Mouse (Mus musculus) heart, embryonic 11.5 days (tissue): Measurements from ENCODE around the gene Ccnl2. TPM values are rescaled to one million over a fixed set of nuclear protein-coding genes. Genes with fewer than 3 reads are reported as not detected.
"Not testable (repeated sequence)": the region's sequence is repeated elsewhere in the genome, so short reads cannot be mapped to it uniquely, and the experiment has no call there.

Source experiments
- ATAC-seq: fragments of 200-750 bp; cut with Nextera tagmentation; replicated peaks from 2 replicates; pipeline ENCODE4 v1.8.0; 2017; ENCODE audit warnings: moderate library complexity; ENCODE audit not compliant: insufficient number of reproducible peaks, low FRiP score, low TSS enrichment
- H3K27ac ChIP-seq: fragments of 300-500 bp; sonication (generic); 2 replicates; pipeline ENCODE4 v1.5.1; 2014; ENCODE audit warnings: mild to moderate bottlenecking, low read depth, low read length
- H3K27me3 ChIP-seq: fragments of 300-500 bp; sonication (generic); 2 replicates; pipeline ENCODE4 v1.6.1; 2014; ENCODE audit warnings: mild to moderate bottlenecking, low read length, mixed read lengths; ENCODE audit not compliant: control insufficient read depth, insufficient read depth
- H3K36me3 ChIP-seq: fragments of 300-500 bp; sonication (generic); 2 replicates; pipeline ENCODE4 v1.6.1; 2014; ENCODE audit warnings: mild to moderate bottlenecking, low read length, moderate library complexity, mixed read lengths; ENCODE audit not compliant: control insufficient read depth, insufficient read depth
- H3K4me1 ChIP-seq: fragments of 300-500 bp; sonication (generic); 2 replicates; pipeline ENCODE4 v1.6.1; 2014; ENCODE audit warnings: low read length; ENCODE audit not compliant: control insufficient read depth, insufficient read depth
- H3K4me2 ChIP-seq: fragments of 300-500 bp; sonication (generic); 2 replicates; pipeline ENCODE4 v1.6.1; 2014; ENCODE audit warnings: mild to moderate bottlenecking, moderate library complexity
- H3K4me3 ChIP-seq: fragments of 300-500 bp; sonication (generic); 2 replicates; pipeline ENCODE4 v1.5.1; 2014; ENCODE audit warnings: low read depth, low read length
- H3K9ac ChIP-seq: fragments of 300-500 bp; sonication (generic); 2 replicates; pipeline ENCODE4 v1.6.1; 2014; ENCODE audit warnings: mild to moderate bottlenecking, low read depth, low read length, moderate library complexity
- H3K9me3 ChIP-seq: fragments of 300-500 bp; sonication (generic); replicated peaks from 2 replicates; pipeline ENCODE4 v1.6.1; 2016; ENCODE audit warnings: low read length; ENCODE audit not compliant: control insufficient read depth
- WGBS: fragments of 180-500 bp; shearing (Covaris S2); extraction: QIAGEN DNeasy Blood & Tissue Kit; methylation state at CpG from one replicate; pipeline ENCODE4 v1.1.7; 2014; ENCODE audit not compliant: insufficient replicate concordance; 5-methylcytosine and 5-hydroxymethylcytosine counted together
- polyA plus RNA-seq: library from polyadenylated mRNA; unstranded; fragments of >200 nt; fragmentation: Nextera tagmentation; extraction: Ambion mirVana; gene quantifications from 2 replicates; pipeline ENCODE4 v1.2.1, GENCODE M21; 2014

Gene Ccnl2
- polyA plus RNA-seq, 1 experiment from 2014 or later, result 126 TPM

- ATAC-seq, result no peak
- H3K36me3 ChIP-seq, result no peaks in the 10 kb centered on the region
- peaks cover 17% of the 10 kb centered on the region for H3K4me1 ChIP-seq
- H3K27me3 ChIP-seq, result no peaks in the 10 kb centered on the region
- H3K27ac ChIP-seq, result peak overlapping the region; percentile 70
- peak overlapping the region; percentile 41 for H3K4me2 ChIP-seq
- no peaks in the 10 kb centered on the region for H3K9me3 ChIP-seq
- H3K4me3 ChIP-seq, result peak overlapping the region; percentile 57
- WGBS, result 62% methylated on average over 10 of the region's 10 CpGs
- peak overlapping the region; percentile 58 for H3K9ac ChIP-seq
Measured at GRCm38 (mm10) chr4:155785246-155785645, 27.0 kb upstream of the Ccnl2 start.

- 36% methylated on average over 5 of the region's 5 CpGs for WGBS
- peak within 1 kb of the TSS; percentile 84 for H3K4me2 ChIP-seq
- no peaks in the 10 kb centered on the region for H3K36me3 ChIP-seq
- H3K9me3 ChIP-seq, result no peaks in the 10 kb centered on the region
- H3K4me3 ChIP-seq, result peak within 1 kb of the TSS; percentile 57
- H3K9ac ChIP-seq, result peak within 1 kb of the TSS; percentile 58
- peak within 1 kb of the TSS; percentile 70 for H3K27ac ChIP-seq
- no peaks in the 10 kb centered on the region for H3K27me3 ChIP-seq
- H3K4me1 ChIP-seq, result peaks cover 15% of the 10 kb centered on the region
- ATAC-seq, result no peak
Measured at GRCm38 (mm10) chr4:155785819-155786218, 26.5 kb upstream of the Ccnl2 start, which contains the start of gene Tmem88b. TSS of gene Tmem88b (minus strand) at chr4:155785874.

DNA sequence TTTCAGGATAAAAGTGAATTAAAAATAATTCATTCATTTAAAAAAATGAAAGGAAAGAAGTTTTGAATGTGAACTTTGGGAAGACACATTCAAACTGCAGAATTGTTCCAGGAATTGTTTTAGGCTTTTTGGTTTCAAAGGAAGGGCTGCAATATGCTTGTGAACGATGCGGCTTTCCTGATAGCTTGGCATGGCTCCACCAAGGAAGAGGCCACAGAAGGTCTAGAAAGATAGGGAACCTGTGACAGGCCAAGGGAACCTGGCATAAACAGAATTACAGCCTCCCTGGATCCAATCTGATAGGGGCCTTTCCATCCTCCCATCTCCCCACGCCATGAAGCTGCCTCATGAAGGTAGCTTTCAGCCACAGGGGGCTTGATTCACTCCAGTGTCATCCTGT, 24.0 kb upstream of the Ccnl2 start:
- Histone ChIP-seq H3K4me3 (no peak overlapping the region), H3K4me2 (no peak overlapping the region), H3K36me3 (no peaks in the 10 kb centered on the region), H3K27me3 (no peaks in the 10 kb centered on the region), H3K9me3 (no peaks in the 10 kb centered on the region), H3K9ac (no peak overlapping the region), H3K4me1 (peaks cover 10% of the 10 kb centered on the region; the same call in 1 of the 2 replicates), H3K27ac (no peak overlapping the region)
- 61% methylated on average over 3 of the region's 3 CpGs for WGBS
- no peak for ATAC-seq

GRCm38 (mm10) chr4:155788833-155789232, 23.5 kb upstream of the Ccnl2 start:
- H3K9me3 ChIP-seq, H3K4me3 ChIP-seq, H3K4me2 ChIP-seq, H3K9ac ChIP-seq, H3K27ac ChIP-seq, H3K4me1 ChIP-seq, H3K36me3 ChIP-seq, ATAC-seq, H3K27me3 ChIP-seq: not testable (repeated sequence)
- 70% methylated on average over 4 of the region's 4 CpGs for WGBS

GRCm38 (mm10) chr4:155790021-155790489, 22.2 kb upstream of the Ccnl2 start, which contains the start of gene Ankrd65:
TSS of gene Ankrd65 (plus strand) at chr4:155790439.
- Histone ChIP-seq H3K27ac (no peak within 1 kb of the TSS), H3K27me3 (no peaks in the 10 kb centered on the region), H3K4me2 (no peak within 1 kb of the TSS), H3K9ac (no peak within 1 kb of the TSS), H3K4me1 (peaks cover 8% of the 10 kb centered on the region; the same call in 1 of the 2 replicates), H3K4me3 (no peak within 1 kb of the TSS), H3K9me3 (no peaks in the 10 kb centered on the region), H3K36me3 (no peaks in the 10 kb centered on the region)
- ATAC-seq, result no peak
- WGBS, result 78% methylated on average over 3 of the region's 3 CpGs

GRCm38 (mm10) chr4:155790650-155791161, 21.6 kb upstream of the Ccnl2 start:
- no peaks in the 10 kb centered on the region for H3K9me3 ChIP-seq
- H3K27me3 ChIP-seq, result no peaks in the 10 kb centered on the region
- 58% methylated on average over 3 of the region's 3 CpGs for WGBS
- no peak overlapping the region for H3K27ac ChIP-seq
- ATAC-seq, result no peak
- H3K9ac ChIP-seq, result no peak overlapping the region
- H3K4me2 ChIP-seq, result no peak overlapping the region
- H3K36me3 ChIP-seq, result no peaks in the 10 kb centered on the region
- peaks cover 5% of the 10 kb centered on the region; the same call in 1 of the 2 replicates for H3K4me1 ChIP-seq
- H3K4me3 ChIP-seq, result no peak overlapping the region

- no peak overlapping the region for H3K4me3 ChIP-seq
- H3K9ac ChIP-seq, result no peak overlapping the region
- no peaks in the 10 kb centered on the region for H3K27me3 ChIP-seq
- peaks cover 3% of the 10 kb centered on the region; the same call in 1 of the 2 replicates for H3K4me1 ChIP-seq
- no peaks in the 10 kb centered on the region for H3K9me3 ChIP-seq
- H3K36me3 ChIP-seq, result no peaks in the 10 kb centered on the region
- H3K27ac ChIP-seq, result no peak overlapping the region
- ATAC-seq, result no peak
- no peak overlapping the region for H3K4me2 ChIP-seq
- 63% methylated on average over 24 of the region's 24 CpGs for WGBS
Measured at GRCm38 (mm10) chr4:155791240-155791933, 20.9 kb upstream of the Ccnl2 start.

DNA sequence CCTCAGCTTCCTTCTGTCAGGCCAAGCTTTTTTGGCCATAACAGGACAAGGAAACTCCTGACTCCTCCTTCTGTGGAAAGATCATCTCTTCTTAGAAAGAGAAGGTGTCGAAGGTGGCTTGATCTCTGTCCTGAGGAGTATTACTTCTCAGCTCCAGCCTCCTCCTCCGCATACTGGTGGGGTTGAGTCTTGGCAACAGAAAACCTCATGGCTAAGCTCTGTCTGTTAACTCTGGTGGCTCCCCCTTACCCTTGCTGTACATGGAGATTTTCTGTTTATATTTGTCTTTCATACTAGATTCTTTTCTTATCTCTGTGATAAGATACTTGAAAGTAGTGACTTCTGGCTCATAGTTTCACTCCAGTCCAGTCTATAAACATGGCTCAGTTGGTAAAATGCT, 18.6 kb upstream of the Ccnl2 start:
- Histone ChIP-seq H3K4me2 (no peak overlapping the region), H3K36me3 (no peaks in the 10 kb centered on the region), H3K4me3 (no peak overlapping the region), H3K9ac (no peak overlapping the region), H3K9me3 (no peaks in the 10 kb centered on the region), H3K27ac (no peak overlapping the region), H3K4me1 (peaks cover 3% of the 10 kb centered on the region; the same call in 1 of the 2 replicates), H3K27me3 (no peaks in the 10 kb centered on the region)
- ATAC-seq, result no peak
- 54% methylated on average over 2 of the region's 2 CpGs for WGBS
